Mouse (Mus musculus) Patski (cell line): Measurements from ENCODE around the gene Glrx. TPM values are rescaled to one million over a fixed set of nuclear protein-coding genes. Genes with fewer than 3 reads are reported as not detected.
"Not testable (repeated sequence)": the region's sequence is repeated elsewhere in the genome, so short reads cannot be mapped to it uniquely, and the experiment has no call there.

Experiments
- ATAC-seq: fragments of 100-300 bp; one replicate; pipeline ENCODE4 v1.8.0; 2021
- CTCF ChIA-PET: fragments of 350-600 bp; sonication (Branson Sonifier 250); formaldehyde crosslinking; loops from one replicate; lab custom pipeline; 2022; ENCODE audit warnings: inconsistent platforms; lab: Charles Lee
- POLR2A ChIA-PET: fragments of 350-600 bp; sonication (Branson Sonifier 250); formaldehyde crosslinking; loops from one replicate; lab custom pipeline; 2022; ENCODE audit warnings: antibody characterized with exemption, inconsistent platforms; lab: Charles Lee
- DNase-seq: peaks from one replicate; pipeline ENCODE4 v3.0.0-alpha.2; 2011; ENCODE audit warnings: low read depth, low spot score
- H3K27me3 ChIP-seq: fragments of 371-371 bp; one replicate; pipeline ENCODE4 v1.5.1; 2021
- CTCF ChIP-seq: fragments of 100-300 bp; IDR thresholded peaks from one replicate; pipeline ENCODE4 v1.5.1; 2021
- in situ Hi-C: fragments of 300-500 bp; cut with MboI; formaldehyde crosslinking; loops from 3 replicates; pipeline ENCODE4 v1.11.1; 2018; ENCODE audit warnings: low pct_unique_long_range_greater_than_20kb, mixed read lengths
- polyA plus RNA-seq: library from polyadenylated mRNA; unstranded; gene quantifications from one replicate; pipeline ENCODE4 v1.2.3, GENCODE M21; 2021

Glrx gene
- polyA plus RNA-seq, 1 experiment from 2014 or later = 123 TPM

DNA sequence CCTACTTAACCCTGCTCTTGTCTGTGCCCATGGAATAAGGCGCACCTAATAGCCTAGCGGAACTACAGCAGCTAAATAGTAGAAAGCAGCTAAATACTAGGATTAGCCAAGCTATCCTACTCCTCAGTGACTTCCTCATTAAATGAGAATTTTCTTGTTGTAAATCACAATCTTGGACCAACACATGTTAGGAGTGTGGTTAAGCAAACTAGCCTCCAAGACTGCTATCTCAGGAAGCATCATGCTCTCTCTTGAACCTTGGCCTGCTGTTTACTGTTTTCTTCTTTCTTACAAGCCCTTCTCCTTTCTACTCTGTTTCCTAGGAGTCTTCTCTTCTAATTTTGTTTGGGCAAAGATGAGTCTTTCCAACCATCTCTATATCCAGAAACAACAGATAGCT, 22.5 kb upstream of the Glrx start:
- H3K27me3 ChIP-seq = no peaks in the 10 kb centered on the region
- CTCF ChIA-PET = no interaction called here
- in situ Hi-C loops = no loop called here
- ATAC-seq = no peak
- no peak for DNase-seq
- POLR2A ChIA-PET = no interaction called here
- no peak for TF ChIP-seq CTCF

DNA sequence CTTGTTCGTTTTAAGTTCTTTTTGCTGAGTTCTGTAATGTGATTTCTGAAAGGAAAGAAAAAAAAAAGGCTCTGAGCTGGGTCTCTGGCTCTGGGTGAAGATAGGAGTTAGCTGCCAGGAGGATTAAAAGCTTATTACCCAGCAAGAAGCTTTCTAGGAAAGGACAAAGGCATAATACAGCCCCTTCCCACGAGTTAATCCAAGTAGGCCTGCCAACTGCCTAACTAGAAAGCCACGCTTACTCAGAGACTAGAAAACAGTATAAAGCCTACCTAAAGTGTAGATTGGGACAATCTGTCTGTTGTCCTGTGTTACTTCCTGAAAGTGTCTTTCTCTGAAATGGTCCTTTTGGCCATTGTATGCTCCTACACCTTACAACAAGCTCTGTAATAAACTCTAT, 21.2 kb upstream of the Glrx start:
- ChIA-PET CTCF (interaction anchor here (1.0 kb wide), 1 partner anchor 42 kb away, joined by 5 read pairs; no protein-coding TSS in a partner anchor), POLR2A (interaction anchor here (1.3 kb wide), 1 partner anchor 23 kb away, joined by 4 read pairs; no protein-coding TSS in a partner anchor)
- TF ChIP-seq CTCF = no peak
- no peaks in the 10 kb centered on the region for H3K27me3 ChIP-seq
- ATAC-seq (no peak), DNase-seq (no peak)
- in situ Hi-C loops = no loop called here

DNA sequence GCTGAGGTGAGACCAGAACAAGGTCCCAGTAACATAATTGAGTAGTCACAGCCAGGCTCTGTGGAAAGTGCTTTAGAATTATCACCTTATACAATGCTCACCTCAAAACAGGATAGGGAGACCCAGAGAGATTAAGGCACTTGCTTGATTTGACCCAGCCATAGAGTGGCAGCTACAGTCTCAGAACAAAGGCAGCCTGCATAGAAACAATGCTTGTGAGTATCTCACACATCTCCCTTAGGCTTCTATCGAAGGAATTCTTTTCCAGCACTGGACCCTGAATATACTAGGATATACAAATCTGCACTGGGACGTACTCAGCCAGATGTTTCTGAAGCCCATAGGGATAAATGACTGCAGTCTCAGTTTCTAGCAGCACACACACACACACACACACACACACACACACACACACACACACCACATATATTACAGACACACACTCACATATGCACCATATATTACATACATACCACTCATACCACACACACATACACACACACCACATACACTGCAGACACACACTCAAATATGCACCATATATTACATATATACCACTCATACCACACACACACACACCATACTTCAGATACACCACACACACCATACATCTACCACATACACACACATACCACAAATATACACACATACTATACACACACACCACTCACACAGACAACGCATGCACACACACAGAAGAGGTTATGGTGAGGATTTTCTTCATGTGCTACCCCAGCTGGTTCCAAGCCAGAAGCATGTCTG, 20.5 kb upstream of the Glrx start:
- H3K27me3 ChIP-seq = no peaks in the 10 kb centered on the region
- DNase-seq = no peak
- CTCF ChIA-PET = interaction anchor here (1.0 to 1.1 kb wide), 2 partner anchors 10 to 42 kb away, joined by 3 to 5 read pairs; no protein-coding TSS in a partner anchor
- POLR2A ChIA-PET = interaction anchor here (1.3 kb wide), 1 partner anchor 23 kb away, joined by 4 read pairs; no protein-coding TSS in a partner anchor
- in situ Hi-C loops = no loop called here
- no peak for ATAC-seq
- TF ChIP-seq CTCF = no peak

DNA sequence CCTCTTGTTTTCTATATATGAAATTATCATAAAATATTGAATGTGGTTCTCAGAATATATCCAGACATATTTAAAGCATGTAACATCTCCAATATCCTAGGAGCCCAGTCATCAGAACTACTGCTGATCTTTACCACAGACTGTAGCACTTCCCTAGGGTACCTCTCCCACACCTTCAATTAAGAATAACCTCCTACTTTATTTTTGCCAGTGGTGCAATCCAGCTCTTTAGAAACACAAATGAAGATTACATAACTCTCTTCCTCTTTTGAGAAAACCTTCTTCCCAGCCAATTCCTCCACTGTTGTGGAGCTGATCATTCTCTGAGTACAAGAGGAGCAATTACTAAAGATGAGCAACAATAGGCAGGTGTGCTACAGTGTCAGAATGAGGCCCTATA, 19.8 kb upstream of the Glrx start:
- TF ChIP-seq CTCF = no peak
- in situ Hi-C loops = no loop called here
- CTCF ChIA-PET = interaction anchor here (1.1 kb wide), 1 partner anchor 11 kb away, joined by 3 read pairs; no protein-coding TSS in a partner anchor
- ATAC-seq (no peak), DNase-seq (no peak)
- POLR2A ChIA-PET = no interaction called here
- no peaks in the 10 kb centered on the region for H3K27me3 ChIP-seq

DNA sequence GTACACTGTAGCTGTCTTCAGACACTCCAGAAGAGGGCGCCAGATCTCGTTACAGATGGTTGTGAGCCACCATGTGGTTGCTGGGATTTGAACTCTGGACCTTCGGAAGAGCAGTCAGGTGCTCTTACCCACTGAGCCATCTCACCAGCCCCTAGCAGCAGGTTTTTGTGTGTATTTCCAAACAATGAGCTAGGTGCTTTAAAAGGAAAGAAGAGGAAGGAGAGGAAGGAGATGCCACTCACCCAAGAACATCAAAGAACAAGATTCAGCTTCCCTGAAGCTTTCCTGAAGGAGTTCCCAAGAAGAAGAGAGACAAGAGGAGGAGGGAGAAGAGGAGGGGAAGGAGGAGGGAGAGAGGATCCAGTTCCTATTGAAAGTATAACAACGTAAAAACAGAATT, 17.3 kb upstream of the Glrx start:
- DNase-seq, POLR2A ChIA-PET, ATAC-seq, H3K27me3 ChIP-seq, CTCF ChIA-PET, in situ Hi-C loops: not testable (repeated sequence)

DNA sequence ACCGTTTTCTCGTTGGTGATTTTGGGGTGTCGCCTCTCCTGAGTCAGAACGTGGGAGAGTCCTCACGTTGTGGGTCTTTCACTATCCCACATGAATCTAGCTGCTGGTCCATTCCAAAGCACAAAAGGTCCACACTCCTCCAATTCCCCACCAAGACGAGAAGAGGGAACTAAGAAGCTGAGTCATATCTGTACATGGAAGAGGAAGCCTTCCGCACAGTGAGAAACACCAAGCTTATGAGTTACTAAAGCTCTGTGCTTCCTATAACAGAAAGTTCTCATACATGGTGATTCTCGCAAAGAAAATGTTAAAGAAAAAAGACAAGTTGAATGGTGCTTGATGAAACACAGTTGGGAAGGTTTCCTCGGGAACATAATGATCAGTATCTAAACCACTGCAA, 16.5 kb upstream of the Glrx start:
- ATAC-seq (no peak), DNase-seq (no peak)
- ChIA-PET POLR2A (no interaction called here), CTCF (no interaction called here)
- TF ChIP-seq CTCF = no peak
- no peaks in the 10 kb centered on the region for H3K27me3 ChIP-seq
- in situ Hi-C loops = no loop called here

DNA sequence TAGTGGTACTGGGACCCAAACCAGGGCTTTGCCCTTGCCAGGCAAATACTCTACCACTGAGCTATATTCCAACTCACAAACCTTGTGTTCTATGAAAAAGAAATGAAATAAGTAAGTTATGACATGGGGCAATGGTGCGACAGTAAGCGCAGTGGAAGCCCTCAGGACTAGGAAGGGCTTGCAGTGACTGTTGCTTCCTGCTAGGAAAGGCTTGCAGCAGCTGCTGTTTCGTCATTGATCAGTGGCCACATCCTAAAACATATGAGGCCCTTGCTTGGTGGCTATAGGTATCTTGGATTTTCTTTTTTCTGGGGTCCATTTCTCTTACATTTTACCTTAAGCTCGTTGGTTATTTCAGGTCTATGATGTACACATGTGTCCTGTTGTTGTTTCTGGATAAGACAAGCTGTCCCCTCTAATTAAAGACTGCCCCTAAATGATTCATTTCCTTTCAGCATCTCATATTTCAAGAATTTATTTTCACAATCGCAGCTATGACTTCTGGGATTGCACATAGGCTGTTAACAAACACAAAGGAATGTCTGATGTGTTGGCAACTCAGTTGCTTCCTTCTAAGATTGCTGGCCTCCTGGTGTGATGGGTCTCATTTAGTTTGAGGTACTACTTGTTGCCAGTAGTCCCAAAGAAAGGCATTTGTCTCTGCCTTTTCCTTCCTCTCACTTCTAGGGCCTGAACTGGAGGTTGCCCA, 14.9 kb upstream of the Glrx start:
- H3K27me3 ChIP-seq = no peaks in the 10 kb centered on the region
- DNase-seq (no peak), ATAC-seq (peak; percentile 95)
- ChIA-PET POLR2A (interaction anchor here (0.5 to 1.3 kb wide), 2 partner anchors 15 to 119 kb away, joined by 3 read pairs; partner anchors contain the start of gene Glrx), CTCF (no interaction called here)
- no peak for TF ChIP-seq CTCF
- in situ Hi-C loops = no loop called here

DNA sequence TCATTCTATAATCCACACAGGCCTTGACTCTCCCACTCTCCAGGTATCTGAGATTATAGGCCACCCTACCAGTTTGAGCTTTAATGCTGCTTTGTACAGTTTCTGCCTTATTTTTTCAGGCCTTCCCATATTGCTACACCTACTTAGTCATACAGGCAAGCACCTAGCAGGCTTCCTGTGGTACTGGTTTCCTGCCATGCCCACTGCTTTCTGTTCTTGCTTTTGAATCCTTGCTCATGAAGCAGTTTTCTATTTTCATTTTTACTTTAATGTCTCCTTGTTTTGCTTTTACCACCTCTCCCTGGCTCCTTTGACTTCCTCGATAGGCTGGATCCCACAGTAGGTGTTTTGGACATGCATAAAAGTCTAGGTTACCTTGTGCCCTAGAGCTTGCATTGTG, 14.3 kb upstream of the Glrx start:
- TF ChIP-seq CTCF = no peak
- ChIA-PET CTCF (no interaction called here), POLR2A (interaction anchor here (1.3 kb wide), 1 partner anchor 15 kb away, joined by 3 read pairs; the partner anchor contains the start of gene Glrx)
- no peaks in the 10 kb centered on the region for H3K27me3 ChIP-seq
- in situ Hi-C loops = no loop called here
- DNase-seq (no peak), ATAC-seq (no peak)

DNA sequence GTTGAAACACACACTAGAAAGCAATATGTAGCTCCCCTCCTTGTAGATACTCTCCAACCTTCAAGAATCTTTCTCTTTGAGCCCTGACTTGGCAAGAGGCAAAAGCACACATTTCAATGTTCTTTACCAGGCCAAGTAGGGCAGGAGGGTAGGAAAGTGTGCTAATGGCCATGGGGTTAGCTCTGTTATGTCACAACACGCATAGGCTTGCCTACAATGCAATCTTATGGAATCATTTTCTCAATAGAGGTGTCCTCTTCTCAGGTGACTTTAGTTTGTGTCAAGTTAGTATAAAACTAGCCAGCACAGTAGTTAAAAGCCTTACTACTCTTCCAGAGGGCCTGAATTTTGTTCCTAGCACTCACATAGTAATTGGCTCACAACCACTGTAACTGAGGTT, 9.0 kb upstream of the Glrx start:
- ChIA-PET POLR2A (no interaction called here), CTCF (interaction anchor here (1.0 kb wide), 1 partner anchor 10 kb away, joined by 3 read pairs; no protein-coding TSS in a partner anchor)
- in situ Hi-C loops = no loop called here
- ATAC-seq (no peak), DNase-seq (no peak)
- no peaks in the 10 kb centered on the region for H3K27me3 ChIP-seq
- TF ChIP-seq CTCF = no peak

DNA sequence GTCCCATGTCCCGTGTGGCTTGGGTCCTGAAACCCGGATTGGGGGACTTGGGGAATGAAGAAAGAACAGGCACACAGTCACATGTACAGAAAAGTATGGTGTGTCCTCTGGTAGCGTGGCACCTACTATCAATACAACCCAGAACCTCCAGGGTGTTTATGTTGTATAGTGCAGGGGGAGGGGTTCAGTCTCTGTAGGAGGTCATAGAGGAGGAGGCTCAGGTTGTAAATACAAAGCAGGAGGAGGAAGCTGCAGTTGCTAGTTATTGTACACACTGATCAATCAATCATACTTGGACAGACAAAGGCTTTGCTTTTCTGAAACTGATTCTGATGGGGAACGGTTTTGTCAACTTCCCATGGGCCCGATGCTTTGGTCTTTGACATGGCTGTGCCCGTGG, 8.0 kb upstream of the Glrx start:
- CTCF ChIA-PET = no interaction called here
- no peak for TF ChIP-seq CTCF
- DNase-seq (no peak), ATAC-seq (no peak)
- POLR2A ChIA-PET = no interaction called here
- in situ Hi-C loops = no loop called here
- H3K27me3 ChIP-seq = no peaks in the 10 kb centered on the region

DNA sequence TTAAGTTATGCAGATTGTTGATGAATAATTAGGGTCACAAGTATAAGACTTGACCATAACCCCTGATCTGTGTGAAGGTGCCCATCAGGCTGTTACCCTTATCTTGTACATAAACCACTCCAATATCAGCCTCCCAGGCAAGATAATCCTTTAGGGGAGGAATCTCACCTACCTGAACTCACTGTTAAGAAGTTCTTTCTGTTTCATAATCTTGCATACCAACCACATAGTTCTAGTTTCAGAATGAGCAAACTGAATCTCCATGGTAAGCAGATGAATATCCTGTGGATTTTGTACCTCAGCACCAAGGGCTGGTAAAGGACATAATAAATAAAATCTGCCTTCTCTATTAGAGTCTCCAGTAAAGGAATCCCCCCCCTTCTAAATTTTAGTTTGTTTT, 7.0 kb upstream of the Glrx start:
- ChIA-PET POLR2A (no interaction called here), CTCF (no interaction called here)
- no peak for DNase-seq
- in situ Hi-C loops = no loop called here
- TF ChIP-seq CTCF = no peak
- no peaks in the 10 kb centered on the region for H3K27me3 ChIP-seq
- ATAC-seq = no peak
